Mouse (Mus musculus) gastrocnemius, adult 8-10 months (tissue): ENCODE measurements at regions not wholly inside any gene's neighbourhood (a gene's known extent, or its start where the extent isn't known, plus 50 kb on each side); places are given as distances from the start of the nearest gene placed in this dataset.
A peak's percentile ranks its signal among the peaks of the same experiment; 100 is the strongest.

Experiments used
- DNase-seq, 2 experiments: peaks; one replicate each; pipeline ENCODE4 v3.0.0; 2022; ENCODE audit warnings: low spot score in 2 of 2

DNA sequence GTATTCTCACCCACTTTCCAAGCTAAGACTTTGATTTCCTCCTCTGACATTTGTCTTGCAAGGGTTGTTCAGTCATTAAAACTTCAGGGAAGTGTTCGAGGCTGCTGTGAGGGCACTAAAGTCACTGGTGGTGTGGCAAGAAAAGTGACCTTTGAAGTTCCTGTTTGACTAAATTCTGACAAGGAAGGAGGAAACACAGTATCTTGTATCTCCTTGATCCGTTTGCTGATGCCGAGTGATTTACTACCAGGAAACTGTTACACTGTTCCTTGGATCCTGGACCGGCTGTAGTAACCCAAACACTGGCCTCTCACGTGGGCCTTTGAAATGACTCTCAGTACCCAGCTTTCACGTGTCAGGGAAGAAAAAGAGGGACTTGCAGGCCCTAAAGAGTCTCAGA lies 53.5 kb upstream of the Ralgapa2 start:
- DNase-seq: no peak

DNA sequence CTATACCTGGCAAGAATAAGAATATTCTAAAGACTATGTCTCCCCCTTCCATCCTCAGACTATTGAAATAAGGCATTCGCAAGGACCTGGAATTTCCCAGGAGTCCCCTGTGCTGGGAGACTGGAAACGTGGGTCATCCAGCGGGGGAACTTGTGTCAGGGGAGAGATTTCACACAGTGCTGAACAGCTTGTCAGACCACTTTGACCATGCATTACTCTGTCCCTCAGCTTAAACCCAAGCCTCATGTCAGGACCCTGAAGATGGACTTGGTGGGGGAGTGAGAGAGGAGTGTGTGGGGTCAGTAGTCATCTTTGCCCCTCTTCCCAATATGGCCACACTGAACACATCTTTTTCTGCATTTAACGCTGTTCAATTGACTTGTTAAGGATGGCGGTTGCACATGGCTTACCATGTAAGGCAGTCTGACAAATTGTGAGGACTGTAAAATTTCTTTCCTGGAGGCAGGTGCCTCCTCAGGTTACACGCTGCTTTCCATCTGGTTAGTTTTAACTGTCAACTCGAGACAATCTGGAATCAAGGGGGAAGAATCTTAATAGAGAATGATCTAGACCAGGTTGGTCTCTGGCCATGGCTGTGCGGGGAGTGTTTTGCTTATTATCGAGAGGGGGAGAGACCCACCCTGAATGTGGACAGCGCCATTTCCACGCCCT lies 56.2 kb upstream of the Ralgapa2 start:
- DNase-seq: no peak

DNA sequence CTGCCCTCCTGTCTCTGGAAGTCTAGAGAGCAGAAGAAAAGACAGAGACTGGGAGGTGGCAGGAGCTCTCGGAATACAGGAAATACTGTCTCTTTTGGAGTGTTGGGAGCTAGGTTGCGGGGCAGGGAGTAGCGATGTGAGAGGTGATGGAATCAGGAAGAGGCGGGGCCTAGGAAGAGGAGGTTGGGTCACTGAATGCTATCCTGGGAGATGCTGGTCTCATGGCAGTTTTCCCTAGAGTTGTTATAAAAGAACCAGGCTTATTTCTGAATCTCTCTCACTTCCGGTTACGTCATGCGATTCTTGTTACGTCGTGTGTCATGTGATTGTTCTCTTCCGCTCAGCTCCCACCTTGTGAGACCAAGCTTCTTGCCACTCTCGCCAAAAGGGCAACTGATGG lies 58.9 kb upstream of the Ralgapa2 start:
- DNase-seq: no peak

DNA sequence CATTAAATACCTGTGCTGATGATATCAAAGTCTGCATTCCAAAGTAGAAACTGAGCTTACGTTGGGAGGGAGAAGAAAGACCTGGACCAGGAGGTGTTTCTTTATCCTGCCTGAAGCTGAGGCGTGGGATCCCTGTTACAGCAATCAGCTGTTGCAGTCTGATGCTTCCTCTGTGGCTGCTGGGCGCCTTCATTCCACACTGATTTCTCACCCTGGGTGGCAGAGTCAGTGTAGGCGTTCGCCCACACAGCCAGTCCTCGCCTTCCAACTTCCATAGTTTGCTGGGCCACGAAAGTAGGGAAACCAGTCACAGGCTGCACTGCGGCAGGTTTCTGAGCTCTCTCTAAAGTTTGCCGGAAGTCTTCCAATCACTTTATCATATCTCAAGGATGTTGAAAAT lies 59.7 kb upstream of the Ralgapa2 start:
- no peak for DNase-seq

DNA sequence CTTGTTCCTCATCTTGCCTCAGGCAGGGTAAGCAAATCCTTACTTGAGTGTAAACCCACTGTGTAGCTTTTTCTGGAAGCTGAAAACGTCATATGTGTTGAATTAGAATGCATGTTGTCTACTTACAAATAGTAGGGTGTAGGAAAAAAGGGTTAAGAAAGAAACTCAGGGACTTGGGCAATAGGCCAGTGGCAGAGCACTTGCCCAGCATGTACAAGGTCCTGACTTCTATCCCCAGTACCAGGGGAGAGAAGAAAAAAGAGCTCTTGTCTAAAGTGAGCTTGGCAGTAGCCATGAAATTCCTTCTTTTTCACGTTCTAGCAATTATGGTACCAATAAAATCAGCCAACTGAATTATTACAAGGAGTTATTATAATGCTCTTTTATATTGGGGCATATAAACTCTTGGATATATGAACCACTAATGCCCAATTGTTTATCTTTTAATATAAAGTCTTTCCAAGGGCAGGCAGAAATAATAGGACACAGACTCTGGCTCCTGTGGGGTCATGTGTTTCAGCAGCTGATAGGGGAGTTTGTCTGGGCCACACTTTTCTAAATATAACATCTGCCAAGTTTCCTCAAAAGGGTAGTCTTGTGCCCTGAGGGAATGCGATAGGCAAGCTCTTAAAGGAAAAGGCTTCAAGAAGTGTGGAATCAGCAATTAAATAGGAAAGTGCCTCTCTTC lies 63.6 kb upstream of the Ralgapa2 start:
- no peak for DNase-seq

DNA sequence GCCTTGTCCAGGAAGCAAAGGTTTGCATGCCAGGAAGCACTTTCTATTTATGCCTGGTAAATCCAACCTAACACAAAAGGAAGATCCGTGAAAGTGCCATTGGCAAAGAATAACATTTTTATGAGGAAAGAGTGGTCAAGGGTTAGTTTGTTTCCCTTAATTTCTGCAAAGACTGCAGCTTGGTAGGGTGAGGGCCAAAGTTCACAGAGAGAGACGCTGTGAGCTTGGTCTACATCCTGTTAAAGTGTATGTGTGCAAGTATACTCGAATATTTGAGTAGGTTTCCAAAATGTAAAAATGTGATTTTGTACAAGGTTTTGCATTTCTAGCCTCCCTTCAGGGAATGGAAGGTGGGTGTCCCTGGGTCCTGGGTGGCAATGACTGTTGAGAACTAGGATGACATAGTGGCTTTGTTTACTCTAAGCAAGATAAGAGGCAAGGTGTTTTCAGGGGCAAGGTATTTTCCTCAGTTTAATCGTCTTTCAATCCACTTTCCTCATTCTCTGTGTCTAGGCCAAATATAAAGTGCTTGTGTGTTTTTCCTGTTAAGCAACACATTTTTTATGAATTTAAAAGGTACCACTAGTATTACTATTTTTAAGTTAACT lies 64.3 kb upstream of the Ralgapa2 start:
- DNase-seq: no peak

DNA sequence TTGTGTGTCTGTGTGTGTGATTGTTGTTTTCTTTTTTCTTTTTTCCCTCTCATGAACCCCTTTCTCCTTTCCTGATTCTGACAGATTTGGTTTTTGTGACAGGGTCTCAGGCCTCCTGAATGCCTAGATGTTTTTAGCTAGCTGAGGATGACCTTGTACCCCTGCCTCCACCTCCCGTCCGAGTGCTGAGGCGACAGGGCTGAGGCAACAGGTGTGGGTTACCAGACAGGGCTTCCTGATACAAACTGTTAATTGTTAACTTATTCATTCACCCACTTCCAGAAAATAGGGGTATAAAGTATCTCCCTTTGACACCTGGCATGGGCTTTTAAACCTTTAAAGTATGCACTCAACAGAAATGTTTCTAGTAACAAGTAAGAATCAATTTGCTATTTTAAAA lies 65.0 kb upstream of the Ralgapa2 start:
- no peak for DNase-seq

DNA sequence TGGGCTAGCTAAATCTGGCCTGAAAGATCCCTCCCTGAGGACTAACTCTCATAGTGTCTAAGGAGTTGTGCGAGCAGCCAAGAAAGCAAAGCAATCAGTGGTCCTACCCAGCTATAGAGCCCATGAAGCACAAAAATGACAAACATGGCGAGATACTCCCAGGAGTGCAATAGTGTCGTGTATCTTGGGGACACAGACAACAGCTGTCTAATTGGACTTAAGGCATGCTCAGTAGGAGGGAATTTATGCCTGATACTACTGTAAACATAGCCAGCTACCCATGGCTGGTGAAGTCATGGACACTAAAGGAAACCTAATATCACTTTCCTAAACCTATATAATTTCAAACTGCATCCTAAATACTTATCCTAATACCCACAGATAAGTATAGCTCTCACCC lies 69.1 kb upstream of the Ralgapa2 start:
- no peak for DNase-seq

DNA sequence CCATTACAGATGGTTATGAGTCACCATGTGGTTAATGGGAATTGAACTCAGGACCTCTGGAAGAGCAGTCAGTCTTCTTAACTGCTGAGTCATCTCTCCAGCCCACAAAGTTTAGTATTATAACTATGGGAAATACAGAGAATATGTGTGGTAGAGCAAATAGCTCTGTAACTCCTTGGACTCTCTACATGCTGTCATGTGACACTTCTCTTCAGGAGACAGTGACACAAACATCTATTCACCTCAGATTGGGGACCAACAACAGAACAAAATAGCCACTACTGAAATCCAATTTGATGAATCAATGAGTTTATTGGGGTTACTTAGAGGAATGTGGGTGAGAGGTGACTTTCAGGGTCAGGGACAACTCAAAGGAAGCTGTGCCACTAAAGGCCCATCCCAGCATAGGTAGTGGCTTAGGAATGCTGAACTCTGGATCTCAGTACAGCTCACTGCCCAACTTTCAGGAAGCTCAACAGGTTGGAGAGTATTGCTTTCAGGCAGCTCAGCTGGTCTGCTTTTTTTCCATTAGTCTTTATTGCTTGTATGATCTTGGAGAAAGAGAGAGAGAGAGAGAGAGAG lies 71.8 kb upstream of the Ralgapa2 start:
- DNase-seq: no peak

DNA sequence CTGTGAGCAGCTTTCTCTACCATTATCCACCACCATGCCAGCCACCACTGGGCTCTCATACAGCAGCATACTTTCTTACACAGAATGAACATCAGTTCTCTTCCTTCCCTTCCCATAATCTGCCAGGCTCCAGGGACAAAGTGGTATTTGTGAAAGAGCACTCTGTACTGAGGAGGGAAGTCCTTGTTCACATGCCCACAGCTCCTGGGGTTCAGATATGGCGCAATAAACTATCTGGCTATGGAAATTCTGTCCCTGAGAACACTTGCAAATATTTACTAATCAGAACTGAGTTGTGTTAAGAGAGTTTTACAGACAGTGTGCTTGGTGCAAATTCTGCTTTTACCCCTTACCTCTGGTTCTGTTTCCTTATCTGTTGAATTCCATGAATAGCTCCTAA lies 74.2 kb upstream of the Ralgapa2 start:
- DNase-seq: no peak

DNA sequence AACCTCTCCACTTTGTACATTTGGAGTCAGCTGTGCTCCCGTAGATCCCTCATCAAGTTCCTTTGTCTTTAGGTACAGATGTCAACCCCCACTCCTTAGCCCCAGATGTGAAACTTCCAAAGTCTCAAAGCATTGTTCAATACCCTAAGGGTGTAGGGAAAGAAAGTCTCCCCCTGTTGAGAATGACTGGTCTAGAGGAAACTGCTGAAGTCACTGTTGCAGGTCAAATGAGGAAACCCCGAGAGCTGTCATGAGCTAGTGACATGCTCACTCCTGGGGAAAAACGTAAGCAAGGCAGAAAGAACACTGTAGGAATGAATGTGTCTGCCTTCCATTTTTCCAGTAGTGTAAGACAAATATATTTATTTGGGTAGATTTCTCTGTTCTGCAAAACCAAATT lies 74.8 kb upstream of the Ralgapa2 start:
- DNase-seq: no peak

DNA sequence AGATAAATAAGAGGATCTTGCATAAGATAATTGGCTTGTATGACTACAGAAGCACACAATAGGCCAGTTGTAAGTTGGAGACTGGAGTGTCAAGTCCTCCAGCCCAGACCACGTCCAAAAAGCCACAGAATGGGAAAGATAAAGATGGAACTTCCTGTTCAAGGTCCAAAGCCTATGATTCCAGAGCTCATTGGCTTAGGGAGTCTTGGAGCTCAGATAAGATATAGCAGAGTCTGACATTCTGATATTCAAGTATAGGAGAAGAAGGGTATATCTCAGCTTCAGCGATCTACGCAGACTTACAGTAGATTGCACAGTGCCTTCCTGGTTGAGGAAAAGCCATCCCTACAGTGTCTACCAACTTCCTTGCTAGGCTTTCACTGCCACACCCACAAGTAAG lies 77.7 kb upstream of the Ralgapa2 start:
- no peak for DNase-seq

DNA sequence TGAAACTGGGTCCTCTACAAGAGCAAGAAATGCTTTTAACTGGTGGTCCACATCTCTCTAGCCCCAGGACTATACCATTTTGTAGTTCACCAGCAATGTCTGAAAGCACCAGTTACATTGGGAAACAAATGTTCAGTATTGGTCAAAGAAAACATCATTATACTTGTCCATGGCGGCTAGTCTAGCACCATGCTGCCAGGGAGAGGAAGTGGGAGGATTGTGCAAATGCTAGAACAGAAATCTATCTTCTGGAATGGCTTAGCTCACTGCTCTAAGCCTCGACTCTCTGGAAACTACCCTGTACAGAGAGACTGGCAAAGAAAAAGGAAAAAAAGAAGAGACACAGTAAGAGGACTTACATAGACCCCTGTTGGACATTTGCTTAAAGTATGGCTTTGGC lies 81.1 kb upstream of the Ralgapa2 start:
- DNase-seq: no peak

DNA sequence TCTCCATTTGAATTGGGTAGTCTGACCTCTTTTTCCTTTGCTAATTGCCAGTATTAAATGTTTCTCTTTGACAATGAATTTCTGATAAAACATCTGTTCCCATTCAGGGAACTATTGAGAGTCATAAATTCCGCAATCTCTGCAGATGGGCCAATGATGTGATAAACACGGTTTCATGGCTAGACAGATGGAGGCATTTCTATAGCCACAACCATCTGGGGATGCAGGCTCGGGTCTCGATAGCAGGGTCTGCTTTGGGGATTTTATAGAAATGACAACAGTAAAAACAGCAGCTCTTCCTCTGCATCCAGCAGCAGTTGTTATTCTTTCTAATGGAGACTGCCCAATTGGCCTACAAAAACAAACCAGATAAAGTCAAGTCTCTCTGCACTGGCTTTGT lies 82.1 kb upstream of the Ralgapa2 start:
- no peak for DNase-seq

DNA sequence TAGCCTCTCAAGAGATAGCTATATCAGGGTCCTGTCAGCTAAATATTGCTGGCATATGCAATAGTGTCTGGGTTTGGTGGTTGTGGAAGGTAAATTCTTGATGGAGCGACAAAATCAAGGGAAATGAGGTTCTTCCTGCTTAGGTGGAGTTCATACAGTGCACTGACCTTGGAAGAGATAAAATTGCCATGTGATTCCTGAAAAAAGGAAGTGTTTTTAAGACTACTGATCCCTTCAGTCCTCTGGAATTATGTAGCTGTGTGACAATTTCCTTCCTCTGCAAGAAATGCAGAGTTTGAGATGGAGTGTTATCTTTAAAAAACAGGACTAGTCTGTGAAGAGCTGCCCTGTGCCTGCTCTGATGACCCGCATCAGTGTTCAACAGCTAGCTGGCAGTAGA lies 83.5 kb upstream of the Ralgapa2 start:
- no peak for DNase-seq

DNA sequence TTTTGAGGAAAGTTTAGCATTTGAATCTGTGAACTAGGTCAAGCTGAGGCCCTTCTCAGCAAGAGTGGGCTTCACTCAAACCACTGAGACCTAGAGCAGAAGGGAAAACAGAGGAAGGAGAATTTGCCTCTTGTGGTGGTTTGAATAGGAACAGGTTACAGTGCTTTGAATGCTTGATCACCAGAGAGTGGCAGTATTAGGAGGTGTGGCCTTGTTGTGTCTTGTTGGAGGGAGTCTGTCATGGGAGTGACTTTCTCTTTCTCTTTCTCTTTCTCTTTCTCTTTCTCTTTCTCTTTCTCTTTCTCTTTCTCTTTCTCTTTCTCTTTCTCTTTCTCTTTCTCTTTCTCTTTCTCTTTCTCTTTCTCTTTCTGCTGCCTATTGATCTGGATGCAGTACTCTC lies 94.0 kb upstream of the Ralgapa2 start:
- no peak for DNase-seq

DNA sequence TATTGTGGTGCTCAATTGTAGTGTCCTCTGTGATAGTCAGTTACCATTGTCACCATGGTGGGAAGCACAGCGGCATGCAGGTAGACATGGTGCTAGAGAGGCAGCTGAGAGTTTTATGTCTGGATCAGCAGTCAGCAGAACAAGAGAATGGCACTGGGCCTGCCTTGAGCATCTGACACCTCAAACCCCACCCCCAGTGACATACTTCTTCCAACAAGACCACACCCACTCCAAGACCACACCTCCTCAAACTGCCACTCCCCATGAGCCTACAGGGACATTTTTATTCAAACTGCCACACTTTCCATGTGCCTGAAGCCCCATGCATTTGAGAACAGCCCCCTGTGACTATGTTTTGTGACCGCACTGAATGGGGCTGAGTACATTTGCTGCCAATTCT lies 98.8 kb upstream of the Ralgapa2 start:
- DNase-seq: no peak

DNA sequence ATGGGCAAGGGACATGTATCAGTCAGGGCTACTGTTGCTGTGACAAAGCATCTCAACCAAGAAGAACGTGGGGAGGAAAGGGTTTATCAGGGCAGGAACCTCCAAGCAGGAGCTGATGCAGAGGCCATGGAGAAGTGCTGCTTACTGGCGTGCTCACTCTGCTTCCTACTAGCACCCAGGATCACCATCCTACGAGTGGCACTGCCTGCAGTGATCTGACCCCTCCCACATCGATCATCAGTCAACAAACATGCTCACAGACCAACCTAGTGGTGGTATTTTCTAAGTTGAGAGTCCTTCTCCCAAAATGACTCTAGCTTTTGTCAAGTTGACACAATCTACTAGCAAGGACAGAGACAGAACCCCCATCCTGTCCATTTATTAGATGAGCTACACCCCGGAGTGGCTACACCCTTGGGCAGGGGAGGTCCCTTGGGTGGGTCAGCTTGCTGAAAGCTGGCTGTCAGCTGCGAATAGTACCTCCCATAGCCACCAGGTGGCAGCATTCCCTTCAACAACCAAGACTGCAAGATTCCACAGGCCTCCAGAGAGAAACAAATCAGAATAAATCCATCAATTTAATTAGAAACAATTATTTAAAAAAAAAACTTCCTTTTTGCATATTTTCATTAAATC lies 99.9 kb upstream of the Ralgapa2 start:
- peak; percentile 39 to 46 for DNase-seq

DNA sequence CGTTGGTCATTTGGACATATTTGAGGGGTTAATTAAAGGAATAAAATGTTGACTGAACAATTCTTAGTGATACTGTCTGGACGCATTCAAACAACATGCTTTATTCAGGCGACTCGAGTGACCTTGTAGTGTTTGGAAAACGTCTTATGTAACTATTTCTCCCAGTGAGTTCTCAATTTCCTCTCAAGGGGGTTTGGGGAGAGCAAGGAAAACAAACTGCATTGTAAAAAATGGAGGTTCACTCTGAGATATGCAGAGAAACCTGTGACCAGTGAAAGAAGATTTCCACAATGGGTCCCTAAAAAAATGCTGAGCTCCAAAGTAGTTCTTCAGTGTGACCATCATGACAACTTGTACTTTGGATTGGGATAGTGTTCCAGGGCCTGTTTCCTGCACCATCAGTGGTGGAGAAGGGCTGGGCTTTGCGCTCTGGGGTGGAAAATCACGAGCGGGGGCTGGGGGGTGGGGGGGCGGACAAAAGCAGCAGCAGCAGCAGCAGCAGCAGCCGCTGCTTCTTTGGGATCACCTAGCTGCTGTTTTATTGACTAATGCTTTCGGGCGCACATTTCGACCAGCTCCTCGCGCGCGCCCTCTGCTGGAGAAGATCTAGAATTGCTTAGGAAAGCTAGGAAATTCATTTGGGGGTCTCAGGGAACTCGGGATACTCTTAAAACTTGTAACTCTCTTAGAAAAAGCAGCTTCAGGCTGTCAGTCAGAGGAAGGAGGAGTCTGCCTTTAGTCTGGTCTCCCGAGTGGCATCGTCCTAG lies 100.6 kb upstream of the Ralgapa2 start:
- DNase-seq: no peak

DNA sequence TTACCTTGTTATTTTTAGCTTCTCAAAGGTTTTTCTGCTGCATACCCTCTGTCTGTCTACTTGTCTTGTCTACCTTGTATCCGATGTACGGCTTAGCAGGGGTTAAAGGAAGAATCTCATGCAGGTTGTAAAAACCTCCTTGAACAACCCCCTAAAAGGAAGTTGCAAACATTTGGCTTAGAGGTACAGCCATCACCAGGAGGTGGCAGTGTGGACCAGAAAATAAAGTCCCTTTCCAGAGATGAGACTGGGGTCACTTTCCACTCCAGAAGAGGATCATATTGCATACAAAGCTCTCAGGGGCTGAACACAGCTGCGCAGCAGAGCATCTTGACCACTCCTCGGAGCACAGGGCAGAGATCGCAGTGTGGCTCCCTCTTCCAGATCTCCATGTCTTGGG lies 109.0 kb upstream of the Ralgapa2 start:
- DNase-seq: no peak

DNA sequence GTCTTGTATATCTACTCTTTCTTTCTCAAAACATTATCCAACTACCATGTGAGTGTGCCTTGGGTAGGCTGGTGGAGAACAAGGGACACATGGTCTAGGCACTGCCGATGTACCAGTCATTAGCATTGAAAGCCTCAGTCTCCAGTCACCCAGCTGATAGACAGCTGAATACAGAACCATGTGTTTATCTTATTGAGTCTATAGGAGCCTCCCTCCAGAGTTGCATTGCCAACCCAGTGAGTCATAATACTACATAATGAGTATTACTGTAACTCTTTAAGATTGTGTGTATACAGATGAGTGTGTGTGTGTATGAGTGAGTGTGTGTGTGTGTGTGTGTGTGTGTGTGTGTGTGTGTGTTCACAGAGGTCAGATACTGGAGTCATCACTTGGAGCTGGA lies 110.9 kb upstream of the Ralgapa2 start:
- no peak for DNase-seq

DNA sequence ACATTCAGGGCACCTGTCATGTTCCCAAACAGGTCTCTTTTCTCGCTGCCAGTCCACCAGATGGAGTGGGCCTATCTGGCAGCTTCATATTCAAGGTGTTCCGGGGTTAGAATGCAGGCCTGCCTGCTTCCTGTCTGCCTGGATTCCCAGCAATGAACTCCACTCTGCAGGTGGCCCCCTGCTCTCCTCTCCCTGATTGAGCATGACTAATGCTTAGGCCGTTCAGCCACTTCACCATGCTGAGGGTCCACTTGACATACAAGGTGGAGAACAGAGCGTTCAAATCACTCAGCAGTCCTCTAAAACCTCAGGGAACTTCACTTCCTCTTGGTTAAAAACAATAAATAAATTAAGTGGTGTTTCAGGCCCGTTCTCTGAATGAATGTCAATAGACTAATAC lies 112.1 kb upstream of the Ralgapa2 start:
- no peak for DNase-seq
